Mouse (Mus musculus) testis, adult 2 months (tissue): ENCODE results near the gene Ints13.

Experiments
- CTCF ChIP-seq: fragments of 200-500 bp; IDR thresholded peaks from 2 replicates; pipeline ENCODE4 v1.5.1; 2012; ENCODE audit warnings: low read depth, mild to moderate bottlenecking, inconsistent platforms, low read length, moderate library complexity; ENCODE audit not compliant: control insufficient read depth, insufficient read depth, insufficient replicate concordance
- POLR2A ChIP-seq: fragments of 200-500 bp; IDR thresholded peaks from 2 replicates; pipeline ENCODE4 v1.6.1; 2012; ENCODE audit warnings: low read depth, mild to moderate bottlenecking, inconsistent platforms, low read length, moderate library complexity; ENCODE audit not compliant: control insufficient read depth

DNA sequence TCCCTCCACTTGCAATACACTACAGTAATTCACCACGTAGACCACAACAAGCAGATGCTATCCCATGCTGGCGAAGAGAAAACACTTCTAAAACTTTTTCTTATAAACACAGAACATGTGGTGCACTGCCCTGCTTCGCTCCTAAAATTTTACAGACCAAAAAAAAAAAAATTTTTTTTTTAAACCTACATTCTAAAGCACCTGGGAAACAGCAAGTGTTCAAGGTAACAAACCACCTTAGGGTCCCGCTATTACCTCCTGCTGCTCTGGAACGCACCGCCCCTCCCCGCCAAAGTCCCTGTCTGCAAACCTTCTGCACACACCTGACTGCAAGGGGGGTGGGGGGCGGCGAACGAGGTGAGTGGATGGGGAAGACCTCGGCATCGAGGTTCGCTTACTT, 732 bp downstream of the Ints13 start, which contains the start of gene Fgfr1op2:
- TF ChIP-seq CTCF: no peak
- TF ChIP-seq POLR2A: no peak
